Mouse (Mus musculus): Measurements from ENCODE around the gene Man2b2. TPM values are rescaled to one million over a fixed set of nuclear protein-coding genes. Genes with fewer than 3 reads are reported as not detected.
"Not testable (repeated sequence)": the region's sequence is repeated elsewhere in the genome, so short reads cannot be mapped to it uniquely, and the experiment has no call there.

Man2b2 gene
- polyA plus RNA-seq, 1 experiment from 2014 or later, result 11.7 TPM

- no peak overlapping the region for H3K27ac ChIP-seq
- H3K4me1 ChIP-seq, result peaks cover 6% of the 10 kb centered on the region; the same call in 1 of the 2 replicates
- no peak for ATAC-seq (ENCODE audit: insufficient number of reproducible peaks, insufficient read depth, low FRiP score, low TSS enrichment)
- H3K4me3 ChIP-seq, result no peak overlapping the region
- 0 out of 2 replicates have a peak, but pooled peaks cover 3% of the 10 kb centered on the region for H3K27me3 ChIP-seq
- WGBS, result 79% methylated on average over 4 of the region's 4 CpGs
- H3K9ac ChIP-seq, result no peak overlapping the region
- no peaks in the 10 kb centered on the region for H3K36me3 ChIP-seq
- H3K9me3 ChIP-seq, result no peaks in the 10 kb centered on the region
- no peak overlapping the region for H3K4me2 ChIP-seq (replicated peaks)
These were observed 1.4 kb downstream of the Man2b2 start for GRCm38 (mm10) chr5:36829098-36829497.

GRCm38 (mm10) chr5:36822907-36823306 lies 7.5 kb downstream of the Man2b2 start:
- Histone ChIP-seq H3K4me3 (no peak overlapping the region), H3K36me3 (peaks cover 6% of the 10 kb centered on the region; the same call in 1 of the 2 replicates), H3K27ac (no peak overlapping the region), H3K9ac (no peak overlapping the region), H3K4me1 (no peaks in the 10 kb centered on the region), H3K27me3 (no peaks in the 10 kb centered on the region), H3K9me3 (no peaks in the 10 kb centered on the region), H3K4me2 (replicated peaks) (no peak overlapping the region)
- WGBS, result 86% methylated on average over 4 of the region's 4 CpGs
- ATAC-seq (ENCODE audit: insufficient number of reproducible peaks, insufficient read depth, low FRiP score, low TSS enrichment), result no peak

- H3K4me2 ChIP-seq (replicated peaks), result no peak overlapping the region
- WGBS, result 56% methylated on average over 6 of the region's 6 CpGs
- ATAC-seq (ENCODE audit: insufficient number of reproducible peaks, insufficient read depth, low FRiP score, low TSS enrichment), result no peak
- no peaks in the 10 kb centered on the region for H3K4me1 ChIP-seq
- H3K36me3 ChIP-seq, result peaks cover 6% of the 10 kb centered on the region; the same call in 1 of the 2 replicates
- H3K27ac ChIP-seq, result no peak overlapping the region
- H3K9me3 ChIP-seq, result no peaks in the 10 kb centered on the region
- H3K27me3 ChIP-seq, result no peaks in the 10 kb centered on the region
- H3K4me3 ChIP-seq, result no peak overlapping the region
- no peak overlapping the region for H3K9ac ChIP-seq
These were observed 10.3 kb downstream of the Man2b2 start for GRCm38 (mm10) chr5:36820142-36820541.

GRCm38 (mm10) chr5:36819742-36820141 lies 10.7 kb downstream of the Man2b2 start:
- Histone ChIP-seq H3K4me3 (no peak overlapping the region), H3K9me3 (no peaks in the 10 kb centered on the region), H3K27ac (no peak overlapping the region), H3K27me3 (no peaks in the 10 kb centered on the region), H3K9ac (no peak overlapping the region), H3K4me1 (no peaks in the 10 kb centered on the region), H3K36me3 (peaks cover 6% of the 10 kb centered on the region; the same call in 1 of the 2 replicates), H3K4me2 (replicated peaks) (no peak overlapping the region)
- WGBS, result 87% methylated on average over 5 of the region's 5 CpGs
- ATAC-seq (ENCODE audit: insufficient number of reproducible peaks, insufficient read depth, low FRiP score, low TSS enrichment), result no peak

GRCm38 (mm10) chr5:36817738-36818137 lies 12.7 kb downstream of the Man2b2 start:
- H3K27me3 ChIP-seq, result no peaks in the 10 kb centered on the region
- no peak overlapping the region for H3K27ac ChIP-seq
- WGBS, result 62% methylated on average over 3 of the region's 3 CpGs
- ATAC-seq (ENCODE audit: insufficient number of reproducible peaks, insufficient read depth, low FRiP score, low TSS enrichment), result no peak
- H3K4me1 ChIP-seq, result no peaks in the 10 kb centered on the region
- peaks cover 6% of the 10 kb centered on the region; the same call in 1 of the 2 replicates for H3K36me3 ChIP-seq
- H3K4me2 ChIP-seq (replicated peaks), result no peak overlapping the region
- no peak overlapping the region for H3K9ac ChIP-seq
- H3K9me3 ChIP-seq, result no peaks in the 10 kb centered on the region
- no peak overlapping the region for H3K4me3 ChIP-seq

GRCm38 (mm10) chr5:36814554-36814953 lies 15.9 kb downstream of the Man2b2 start:
- no peaks in the 10 kb centered on the region for H3K36me3 ChIP-seq
- 74% methylated on average over 6 of the region's 6 CpGs for WGBS
- H3K9me3 ChIP-seq, result no peaks in the 10 kb centered on the region
- H3K4me3 ChIP-seq, result no peak overlapping the region
- H3K27me3 ChIP-seq, result no peaks in the 10 kb centered on the region
- no peak overlapping the region for H3K4me2 ChIP-seq (replicated peaks)
- no peak for ATAC-seq (ENCODE audit: insufficient number of reproducible peaks, insufficient read depth, low FRiP score, low TSS enrichment)
- no peaks in the 10 kb centered on the region for H3K4me1 ChIP-seq
- no peak overlapping the region for H3K9ac ChIP-seq
- no peak overlapping the region for H3K27ac ChIP-seq

- 27% methylated on average over 3 of the region's 3 CpGs for WGBS
- no peak overlapping the region for H3K4me3 ChIP-seq
- no peaks in the 10 kb centered on the region for H3K36me3 ChIP-seq
These were observed 19.0 kb downstream of the Man2b2 start for GRCm38 (mm10) chr5:36811413-36811812.

GRCm38 (mm10) chr5:36810634-36811033 lies 19.8 kb downstream of the Man2b2 start:
- no peaks in the 10 kb centered on the region for H3K27me3 ChIP-seq
- no peaks in the 10 kb centered on the region for H3K4me1 ChIP-seq
- no peaks in the 10 kb centered on the region for H3K9me3 ChIP-seq
- WGBS, result 77% methylated on average over 3 of the region's 3 CpGs
- H3K4me3 ChIP-seq, result no peak overlapping the region
- no peak overlapping the region for H3K9ac ChIP-seq
- H3K4me2 ChIP-seq (replicated peaks), result no peak overlapping the region
- ATAC-seq (ENCODE audit: insufficient number of reproducible peaks, insufficient read depth, low FRiP score, low TSS enrichment), result 0 out of 2 replicates have a peak, but pooled peaks have one; percentile 50
- no peaks in the 10 kb centered on the region for H3K36me3 ChIP-seq
- H3K27ac ChIP-seq, result no peak overlapping the region

More at GRCm38 (mm10) chr5:36811413-36811812, 19.0 kb downstream of the Man2b2 start:
- Histone ChIP-seq H3K27me3 (no peaks in the 10 kb centered on the region), H3K4me1 (no peaks in the 10 kb centered on the region), H3K9me3 (no peaks in the 10 kb centered on the region), H3K27ac (no peak overlapping the region), H3K9ac (no peak overlapping the region), H3K4me2 (replicated peaks) (no peak overlapping the region)
- no peak for ATAC-seq (ENCODE audit: insufficient number of reproducible peaks, insufficient read depth, low FRiP score, low TSS enrichment)

- Histone ChIP-seq H3K4me1 (no peaks in the 10 kb centered on the region), H3K9ac (no peak overlapping the region), H3K27me3 (no peaks in the 10 kb centered on the region), H3K9me3 (no peaks in the 10 kb centered on the region), H3K4me2 (replicated peaks) (no peak overlapping the region), H3K4me3 (no peak overlapping the region), H3K27ac (no peak overlapping the region), H3K36me3 (no peaks in the 10 kb centered on the region)
- 90% methylated on average over 7 of the region's 7 CpGs for WGBS
- ATAC-seq (ENCODE audit: insufficient number of reproducible peaks, insufficient read depth, low FRiP score, low TSS enrichment), result no peak
These were observed 21.3 kb downstream of the Man2b2 start for GRCm38 (mm10) chr5:36809123-36809522.

GRCm38 (mm10) chr5:36807106-36807505 lies 23.3 kb downstream of the Man2b2 start:
- Histone ChIP-seq H3K27me3 (no peaks in the 10 kb centered on the region), H3K9ac (no peak overlapping the region), H3K27ac (no peak overlapping the region), H3K4me2 (replicated peaks) (no peak overlapping the region), H3K4me3 (no peak overlapping the region), H3K4me1 (no peaks in the 10 kb centered on the region), H3K36me3 (no peaks in the 10 kb centered on the region), H3K9me3 (no peaks in the 10 kb centered on the region)
- no peak for ATAC-seq (ENCODE audit: insufficient number of reproducible peaks, insufficient read depth, low FRiP score, low TSS enrichment)
- WGBS, result 19% methylated on average over 5 of the region's 5 CpGs

- Histone ChIP-seq H3K4me2 (replicated peaks) (peak overlapping the region; percentile 56), H3K4me1 (0 out of 2 replicates have a peak, but pooled peaks cover 3% of the 10 kb centered on the region), H3K27me3 (no peaks in the 10 kb centered on the region), H3K36me3 (peaks cover 23% of the 10 kb centered on the region; the same call in 1 of the 2 replicates), H3K4me3 (peak overlapping the region; percentile 76; the same call in 1 of the 2 replicates), H3K27ac (no peak overlapping the region), H3K9me3 (no peaks in the 10 kb centered on the region), H3K9ac (peak overlapping the region; percentile 28; the same call in 1 of the 2 replicates)
- WGBS, result 53% methylated on average over 8 of the region's 8 CpGs
- ATAC-seq (ENCODE audit: insufficient number of reproducible peaks, insufficient read depth, low FRiP score, low TSS enrichment), result no peak
These were observed 33.2 kb downstream of the Man2b2 start for GRCm38 (mm10) chr5:36797291-36797690.

- H3K27me3 ChIP-seq, H3K4me1 ChIP-seq, H3K9me3 ChIP-seq: not testable (repeated sequence)
- peak within 1 kb of the TSS; percentile 76 for H3K4me3 ChIP-seq
- H3K27ac ChIP-seq, result peak within 1 kb of the TSS; percentile 97
- peak within 1 kb of the TSS; percentile 56 for H3K4me2 ChIP-seq (replicated peaks)
- peak within 1 kb of the TSS; percentile 84 for H3K9ac ChIP-seq
- peaks cover 26% of the 10 kb centered on the region; the same call in 1 of the 2 replicates for H3K36me3 ChIP-seq
- under 1% methylated on average over 90 of the region's 90 CpGs for WGBS
- ATAC-seq (ENCODE audit: insufficient number of reproducible peaks, insufficient read depth, low FRiP score, low TSS enrichment), result peak; percentile 74
These were observed 34.0 kb downstream of the Man2b2 start, which contains the start of gene Mrfap1 for GRCm38 (mm10) chr5:36796296-36797014. TSS of gene Mrfap1 (minus strand) at chr5:36796772.
